Mouse (Mus musculus): ENCODE data around the gene Pold1. TPM values are rescaled to one million over a fixed set of nuclear protein-coding genes. Genes with fewer than 3 reads are reported as not detected.

The Pold1 gene
- total RNA-seq, 1 experiment from 2014 or later: 57.7 TPM

- ATAC-seq (replicated peaks in 1 of 2; ENCODE audit: insufficient read depth in 1 of 2, low FRiP score in 2 of 2, low TSS enrichment in 1 of 2, low read depth in 1 of 2, poor library complexity in 2 of 2, severe bottlenecking in 2 of 2): no peak
Observed at GRCm38 (mm10) chr7:44585606-44586005, 37.0 kb upstream of the Pold1 start.

- no peak for ATAC-seq (replicated peaks in 1 of 2; ENCODE audit: insufficient read depth in 1 of 2, low FRiP score in 2 of 2, low TSS enrichment in 1 of 2, low read depth in 1 of 2, poor library complexity in 2 of 2, severe bottlenecking in 2 of 2)
Observed at GRCm38 (mm10) chr7:44584921-44585320, 36.3 kb upstream of the Pold1 start.

DNA sequence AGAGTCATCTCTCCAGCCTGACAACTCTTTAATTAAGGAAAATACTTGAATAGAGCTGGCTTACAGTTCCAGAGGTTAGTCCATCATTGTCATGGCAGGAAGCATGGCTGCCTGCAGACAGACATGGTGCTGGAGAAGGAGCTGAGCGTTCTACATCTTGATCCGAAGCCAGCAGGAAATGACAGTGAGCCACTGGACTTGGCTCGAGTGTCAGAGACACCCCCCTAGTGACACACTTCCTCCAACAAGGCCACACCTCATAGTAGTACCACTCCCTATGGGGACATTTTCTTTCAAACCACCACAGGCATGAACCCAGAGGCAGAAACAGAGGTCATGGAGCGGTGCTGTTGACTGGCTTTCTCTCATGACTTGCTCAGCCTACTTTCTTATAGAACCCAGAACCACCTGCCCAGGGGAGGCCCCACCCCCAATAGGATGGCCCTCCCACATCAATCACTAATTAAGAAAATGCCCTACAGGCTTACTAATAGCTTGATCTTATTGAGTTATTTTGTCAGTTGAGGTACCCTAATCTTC lies 35.7 kb upstream of the Pold1 start:
- no peak for ATAC-seq (replicated peaks in 1 of 2; ENCODE audit: insufficient read depth in 1 of 2, low FRiP score in 2 of 2, low TSS enrichment in 1 of 2, low read depth in 1 of 2, poor library complexity in 2 of 2, severe bottlenecking in 2 of 2)

GRCm38 (mm10) chr7:44583146-44583545 lies 34.5 kb upstream of the Pold1 start:
- no peak for ATAC-seq (replicated peaks in 1 of 2; ENCODE audit: insufficient read depth in 1 of 2, low FRiP score in 2 of 2, low TSS enrichment in 1 of 2, low read depth in 1 of 2, poor library complexity in 2 of 2, severe bottlenecking in 2 of 2)

DNA sequence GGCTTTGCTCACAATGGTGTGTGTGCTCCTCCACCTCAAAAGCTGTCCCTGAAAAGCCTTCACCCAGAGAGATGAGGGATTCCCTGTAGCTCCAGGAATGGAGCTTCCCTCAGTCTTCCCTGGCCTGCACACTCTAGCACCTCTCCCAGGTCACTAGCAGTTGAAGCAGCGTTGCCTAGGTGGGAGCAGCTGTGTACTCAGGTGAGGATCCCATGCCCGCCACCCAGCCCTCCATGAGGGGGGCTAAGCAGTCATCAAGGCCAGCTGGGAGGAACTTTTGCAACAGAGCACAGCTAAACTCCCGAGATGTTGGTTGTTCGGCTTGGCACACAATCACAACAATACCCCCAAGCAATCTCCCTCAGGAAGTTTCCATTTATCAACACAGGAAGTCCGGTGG lies 34.1 kb upstream of the Pold1 start:
- no peak for ATAC-seq (replicated peaks in 1 of 2; ENCODE audit: insufficient read depth in 1 of 2, low FRiP score in 2 of 2, low TSS enrichment in 1 of 2, low read depth in 1 of 2, poor library complexity in 2 of 2, severe bottlenecking in 2 of 2)

- no peak for ATAC-seq (replicated peaks in 1 of 2; ENCODE audit: insufficient read depth in 1 of 2, low FRiP score in 2 of 2, low TSS enrichment in 1 of 2, low read depth in 1 of 2, poor library complexity in 2 of 2, severe bottlenecking in 2 of 2)
Observed at GRCm38 (mm10) chr7:44581637-44582036, 33.0 kb upstream of the Pold1 start.

DNA sequence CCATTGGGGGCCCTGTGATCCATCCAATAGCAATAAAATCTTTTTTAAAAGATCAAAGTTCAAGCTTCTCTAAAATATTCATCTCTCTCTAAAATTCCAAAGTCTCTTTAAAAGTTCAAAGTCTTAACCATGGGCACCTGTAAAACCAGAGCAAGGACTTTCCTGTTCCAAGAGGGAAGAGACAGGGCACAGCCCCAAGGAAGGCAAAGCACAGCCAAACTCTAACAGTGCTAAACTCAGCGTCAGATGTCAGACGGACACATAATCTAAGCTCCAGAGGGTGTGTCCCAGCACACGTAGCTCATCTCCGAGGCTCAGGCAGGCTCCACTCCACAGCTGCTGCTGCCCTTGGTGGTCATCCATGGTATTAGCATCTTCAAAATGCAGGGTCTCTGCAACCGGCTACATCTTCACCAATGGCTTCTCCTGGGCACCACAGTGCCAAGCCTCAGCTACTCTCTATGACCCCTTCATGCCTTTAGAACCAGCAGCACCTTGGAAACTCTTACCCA lies 27.7 kb upstream of the Pold1 start:
- no peak for ATAC-seq (replicated peaks in 1 of 2; ENCODE audit: insufficient read depth in 1 of 2, low FRiP score in 2 of 2, low TSS enrichment in 1 of 2, low read depth in 1 of 2, poor library complexity in 2 of 2, severe bottlenecking in 2 of 2)

GRCm38 (mm10) chr7:44572956-44573484 lies 24.4 kb upstream of the Pold1 start:
- no peak for ATAC-seq (replicated peaks in 1 of 2; ENCODE audit: insufficient read depth in 1 of 2, low FRiP score in 2 of 2, low TSS enrichment in 1 of 2, low read depth in 1 of 2, poor library complexity in 2 of 2, severe bottlenecking in 2 of 2)

- peak; percentile 89 to 91 for ATAC-seq (replicated peaks in 1 of 2; ENCODE audit: insufficient read depth in 1 of 2, low FRiP score in 2 of 2, low TSS enrichment in 1 of 2, low read depth in 1 of 2, poor library complexity in 2 of 2, severe bottlenecking in 2 of 2)
Observed at GRCm38 (mm10) chr7:44572213-44572701, 23.6 kb upstream of the Pold1 start, which contains the start of gene Napsa. Gene Napsa, plus strand, starts transcription at chr7:44572380.

DNA sequence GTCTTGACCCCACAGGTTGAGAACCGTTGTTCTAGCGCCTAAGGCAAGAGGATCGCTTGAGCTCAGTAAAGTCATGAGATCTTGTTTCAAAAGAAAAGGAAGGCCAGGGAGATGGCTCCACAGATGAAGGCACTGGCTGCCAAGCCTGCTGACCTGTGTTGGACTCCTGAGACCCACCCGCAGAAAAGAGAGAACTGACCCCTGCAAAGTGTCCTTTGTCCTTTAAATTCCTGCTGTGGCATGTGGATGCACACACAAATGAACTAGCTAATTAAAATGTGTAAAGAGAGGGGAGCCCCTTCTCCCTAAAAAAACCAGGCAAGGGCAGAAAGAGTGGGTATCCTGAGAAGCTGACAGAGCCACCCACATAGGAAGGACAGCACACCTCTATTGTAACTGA lies 23.2 kb upstream of the Pold1 start:
- no peak for ATAC-seq (replicated peaks in 1 of 2; ENCODE audit: insufficient read depth in 1 of 2, low FRiP score in 2 of 2, low TSS enrichment in 1 of 2, low read depth in 1 of 2, poor library complexity in 2 of 2, severe bottlenecking in 2 of 2)

DNA sequence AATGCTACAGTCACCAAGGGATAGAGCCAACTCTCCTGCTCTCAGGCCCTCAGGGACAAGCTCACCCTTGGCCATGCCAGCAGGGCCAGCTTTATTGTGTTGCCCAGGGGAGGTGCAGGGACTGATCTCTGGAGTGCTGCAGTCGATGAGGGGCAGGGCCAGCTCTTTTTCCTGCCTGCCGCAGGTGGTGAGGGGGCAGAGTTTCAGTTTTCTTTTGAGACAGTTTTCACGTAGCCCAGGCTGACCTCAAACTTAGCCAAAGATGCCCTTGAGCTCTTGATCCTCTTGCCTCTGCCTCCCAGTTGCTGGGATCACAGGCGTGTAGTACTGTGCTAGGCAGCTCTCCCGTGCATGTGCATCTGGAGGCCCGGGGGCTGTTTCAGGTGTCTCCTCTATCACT lies 22.3 kb upstream of the Pold1 start:
- no peak for ATAC-seq (replicated peaks in 1 of 2; ENCODE audit: insufficient read depth in 1 of 2, low FRiP score in 2 of 2, low TSS enrichment in 1 of 2, low read depth in 1 of 2, poor library complexity in 2 of 2, severe bottlenecking in 2 of 2)

DNA sequence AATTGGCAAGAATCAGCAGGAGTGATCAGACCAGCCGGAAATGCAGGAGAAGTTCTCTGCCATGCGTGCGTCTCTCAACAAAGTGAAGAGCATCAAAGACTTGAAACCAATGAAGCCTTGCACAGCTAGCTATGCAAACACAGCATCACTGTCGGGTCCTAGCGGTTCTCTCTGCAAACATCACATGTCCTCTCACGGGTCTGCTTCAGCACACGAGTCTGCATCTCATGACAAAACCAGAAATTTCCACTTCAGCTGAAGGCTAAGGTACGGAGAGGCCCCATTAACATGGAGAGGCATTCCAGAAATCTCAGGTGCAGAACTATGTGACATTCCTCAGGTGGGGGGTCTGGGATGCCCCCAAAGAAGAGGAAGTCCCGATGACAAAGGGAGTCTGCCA lies 20.2 kb upstream of the Pold1 start:
- no peak for ATAC-seq (replicated peaks in 1 of 2; ENCODE audit: insufficient read depth in 1 of 2, low FRiP score in 2 of 2, low TSS enrichment in 1 of 2, low read depth in 1 of 2, poor library complexity in 2 of 2, severe bottlenecking in 2 of 2)

DNA sequence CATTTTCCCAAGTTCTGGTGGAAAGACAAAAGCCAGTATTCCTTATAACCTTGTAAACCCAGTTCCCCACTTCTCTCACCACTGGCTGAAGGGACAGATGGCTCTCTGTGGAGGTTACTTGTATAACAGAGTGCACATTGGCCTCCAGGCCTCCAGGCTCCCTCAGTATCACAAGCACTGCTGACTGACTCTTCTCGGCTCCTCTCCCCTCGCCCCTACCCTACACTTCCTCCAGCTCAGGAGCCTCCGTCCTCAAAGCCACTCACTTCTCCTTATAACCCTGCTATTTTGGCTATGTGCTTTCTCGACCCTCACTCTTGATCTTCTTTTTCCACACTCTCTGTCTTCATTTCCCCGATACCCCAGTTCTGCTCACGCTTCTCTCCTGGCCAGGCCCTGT lies 16.8 kb upstream of the Pold1 start:
- ATAC-seq (replicated peaks in 1 of 2; ENCODE audit: insufficient read depth in 1 of 2, low FRiP score in 2 of 2, low TSS enrichment in 1 of 2, low read depth in 1 of 2, poor library complexity in 2 of 2, severe bottlenecking in 2 of 2): peak in 1 of 2 experiments; percentile 47; a peak in 1 of 4 replicates

GRCm38 (mm10) chr7:44564486-44564885 lies 15.8 kb upstream of the Pold1 start:
- no peak for ATAC-seq (replicated peaks in 1 of 2; ENCODE audit: insufficient read depth in 1 of 2, low FRiP score in 2 of 2, low TSS enrichment in 1 of 2, low read depth in 1 of 2, poor library complexity in 2 of 2, severe bottlenecking in 2 of 2)

DNA sequence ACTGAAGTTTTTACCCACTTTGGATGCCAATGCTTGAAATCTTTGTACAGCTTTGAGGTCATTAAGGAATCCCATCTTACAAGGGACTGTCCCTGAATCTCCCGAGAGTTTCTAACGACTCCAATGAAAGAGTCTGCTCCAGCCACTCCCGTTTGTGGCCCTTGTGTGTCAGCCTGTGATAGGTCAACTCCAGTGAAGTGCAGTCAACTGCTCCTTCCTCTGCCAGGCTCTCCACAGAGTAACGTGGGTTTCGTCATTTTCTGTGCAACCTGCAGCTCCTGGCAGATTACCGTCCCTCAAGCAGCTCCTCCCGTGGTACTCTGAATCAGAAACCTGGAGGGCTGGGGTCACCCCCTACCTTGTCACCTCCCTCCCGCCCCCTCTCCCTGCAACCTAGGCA lies 14.6 kb upstream of the Pold1 start:
- ATAC-seq (replicated peaks in 1 of 2; ENCODE audit: insufficient read depth in 1 of 2, low FRiP score in 2 of 2, low TSS enrichment in 1 of 2, low read depth in 1 of 2, poor library complexity in 2 of 2, severe bottlenecking in 2 of 2): no peak

GRCm38 (mm10) chr7:44560435-44561400 lies 12.1 kb upstream of the Pold1 start:
- peak; percentile 76 to 79; a peak in 3 of 4 replicates for ATAC-seq (replicated peaks in 1 of 2; ENCODE audit: insufficient read depth in 1 of 2, low FRiP score in 2 of 2, low TSS enrichment in 1 of 2, low read depth in 1 of 2, poor library complexity in 2 of 2, severe bottlenecking in 2 of 2)

DNA sequence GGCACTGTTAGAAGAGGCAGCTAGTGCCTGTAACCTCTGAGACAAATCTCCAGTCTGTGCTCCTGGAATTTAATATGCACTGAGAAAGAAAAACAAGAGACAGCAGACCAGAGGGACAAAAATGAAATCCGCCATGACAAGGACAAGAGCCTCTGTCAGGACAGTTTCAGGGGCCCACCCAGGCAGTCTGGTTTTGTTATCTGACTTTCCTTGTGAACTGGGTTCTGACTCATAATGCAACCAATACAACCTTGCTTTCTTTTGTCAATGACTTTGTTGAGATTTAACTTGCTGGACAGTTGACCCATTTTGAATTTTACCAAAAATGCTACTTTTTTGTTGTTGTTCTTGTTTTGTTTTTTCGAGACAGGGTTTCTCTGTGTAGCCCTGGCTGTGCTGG lies 9.0 kb upstream of the Pold1 start:
- no peak for ATAC-seq (replicated peaks in 1 of 2; ENCODE audit: insufficient read depth in 1 of 2, low FRiP score in 2 of 2, low TSS enrichment in 1 of 2, low read depth in 1 of 2, poor library complexity in 2 of 2, severe bottlenecking in 2 of 2)

DNA sequence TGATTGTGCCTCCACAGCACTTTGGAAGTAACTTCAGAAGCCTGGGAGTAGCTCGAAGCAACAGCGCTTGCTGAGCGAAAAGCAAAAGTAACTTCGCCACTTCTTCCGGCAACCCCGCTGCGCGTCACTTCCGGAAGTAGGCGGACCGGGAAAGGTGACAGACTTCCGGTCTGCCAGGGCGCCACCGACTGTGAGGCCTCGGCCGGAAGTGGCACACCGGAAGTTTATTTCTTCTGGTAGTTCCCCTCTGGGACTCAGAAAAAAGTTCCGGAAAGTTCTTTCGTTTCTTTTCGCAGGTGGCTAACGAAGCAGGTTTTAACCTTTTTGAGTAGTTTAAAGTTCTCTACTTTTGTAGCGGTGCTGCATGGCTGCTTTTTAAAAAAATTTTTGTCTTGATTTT lies 5.2 kb upstream of the Pold1 start, which contains the start of gene Nr1h2:
Nr1h2 (minus strand) TSS at position 126 of the 400 bp plus-strand sequence.
- ATAC-seq (replicated peaks in 1 of 2; ENCODE audit: insufficient read depth in 1 of 2, low FRiP score in 2 of 2, low TSS enrichment in 1 of 2, low read depth in 1 of 2, poor library complexity in 2 of 2, severe bottlenecking in 2 of 2): peak; percentile 73 to 77

Measured in hematopoietic stem cell, adult 5-6 weeks (primary cell).